Mouse (Mus musculus) brain, embryonic 14.5 days (tissue): ENCODE results near the gene Lfng.

Source experiments
- CTCF ChIP-seq: fragments of 200-500 bp; IDR thresholded peaks from 2 replicates; pipeline ENCODE4 v1.5.1; 2012; ENCODE audit warnings: inconsistent platforms, mild to moderate bottlenecking, moderate library complexity, borderline replicate concordance; ENCODE audit not compliant: insufficient read depth, insufficient read length; ENCODE audit errors: extremely low read depth
- POLR2A ChIP-seq: fragments of 200-500 bp; IDR thresholded peaks from 2 replicates; pipeline ENCODE4 v1.6.1; 2012; ENCODE audit warnings: mild to moderate bottlenecking, inconsistent platforms, borderline replicate concordance; ENCODE audit not compliant: poor library complexity, insufficient read depth, insufficient read length, severe bottlenecking; ENCODE audit errors: extremely low read depth

DNA sequence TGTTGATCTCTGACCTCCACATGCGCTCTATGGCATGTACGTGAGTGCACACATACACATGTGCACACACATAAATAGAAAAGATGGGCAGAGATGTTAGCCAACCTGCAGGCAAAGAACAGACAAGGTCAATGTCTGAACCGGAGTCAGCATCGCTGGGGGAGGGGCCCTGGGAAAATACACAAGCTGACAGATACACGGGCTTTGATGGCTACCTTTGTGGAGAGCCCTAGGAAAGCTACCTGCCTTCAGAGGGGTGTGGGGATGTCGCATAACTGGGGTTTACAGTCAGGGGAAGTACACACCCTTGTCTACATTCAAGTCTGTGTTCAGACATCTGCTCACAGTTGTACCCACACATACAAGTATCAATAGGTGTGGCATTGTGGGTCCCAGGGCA is 31.4 kb downstream of the Lfng start:
- TF ChIP-seq CTCF (no peak), POLR2A (no peak)
